Mouse (Mus musculus) stomach, postnatal 0 days (tissue): ENCODE results near the gene Cytl1.

Experiments
- CTCF ChIP-seq: IDR thresholded peaks from 2 replicates; pipeline ENCODE4 v1.5.1; 2016; ENCODE audit warnings: antibody characterized with exemption, low read depth, mild to moderate bottlenecking, moderate library complexity
- EP300 ChIP-seq: optimal IDR thresholded peaks from 2 replicates; pipeline ENCODE3; 2016; ENCODE audit warnings: antibody characterized with exemption

DNA sequence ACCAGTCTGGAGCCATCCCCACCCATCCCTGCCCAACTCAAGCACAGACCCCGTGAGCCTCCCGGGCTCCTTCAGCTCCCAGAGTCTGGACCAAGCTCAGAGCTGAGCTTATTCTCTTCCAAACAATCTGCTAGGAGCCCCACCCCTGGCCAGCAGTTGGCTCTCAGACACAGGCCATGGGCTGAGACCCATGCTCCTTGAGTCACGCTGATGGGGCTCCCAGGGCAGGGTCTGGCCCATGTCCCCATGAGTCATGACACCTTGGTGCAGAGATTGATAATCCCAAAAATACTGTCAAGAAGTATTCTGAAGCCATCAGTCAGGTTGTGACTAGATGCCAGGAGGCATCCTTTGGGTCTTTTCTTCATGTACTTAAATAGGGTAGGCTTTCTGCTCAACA, 26.7 kb downstream of the Cytl1 start:
- TF ChIP-seq CTCF (no peak), EP300 (no peak)
